Mouse (Mus musculus): Measurements from ENCODE around the gene Tmem33. TPM values are rescaled to one million over a fixed set of nuclear protein-coding genes. Genes with fewer than 3 reads are reported as not detected.

Gene Tmem33
- polyA plus RNA-seq (2012; rRNA removed), result 48.8 and 67.7 TPM in 2 replicates

DNA sequence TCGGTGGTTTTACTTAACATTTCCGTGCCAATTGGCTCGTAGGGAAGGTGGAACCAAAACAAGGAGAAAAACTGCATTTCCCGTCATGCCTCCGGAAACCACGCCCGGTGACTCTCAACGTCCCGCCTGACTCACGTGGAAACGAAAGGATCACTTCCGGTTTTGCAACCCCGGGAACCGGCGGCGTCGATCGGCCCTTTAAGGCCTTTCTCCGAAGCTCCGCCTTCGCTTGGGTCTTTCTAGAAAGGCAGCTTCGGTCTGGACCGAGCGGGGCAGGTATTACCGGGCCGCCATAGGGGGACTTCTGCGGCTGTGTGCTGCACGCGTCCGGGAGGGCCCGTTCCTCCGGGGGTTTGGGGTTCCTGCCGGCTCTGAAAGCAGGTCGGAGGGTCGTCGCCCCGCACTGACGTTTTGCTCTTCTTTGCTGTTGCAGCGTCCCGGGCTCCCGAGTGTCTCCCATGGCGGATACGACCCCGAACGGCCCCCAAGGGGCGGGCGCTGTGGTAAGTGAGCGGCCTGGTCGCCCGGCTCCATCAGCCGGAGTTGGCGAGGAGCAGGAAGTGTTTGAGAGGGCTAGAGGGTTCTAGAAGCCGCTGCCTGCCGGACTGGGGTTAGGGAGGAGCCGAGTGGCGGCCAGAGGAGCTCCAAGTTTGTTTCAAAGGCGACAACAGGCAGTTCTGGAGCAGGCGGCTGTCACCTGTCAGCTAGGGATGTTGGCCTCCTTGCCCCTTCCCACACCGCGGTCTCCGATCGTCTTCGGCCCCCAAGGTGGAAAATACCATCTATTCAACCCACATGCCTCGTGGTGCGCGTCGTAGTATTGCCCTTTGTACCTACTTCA lies at the start of gene Tmem33:
Tmem33 (plus strand) TSS at position 35 of the 841 bp plus-strand sequence.
- Histone ChIP-seq H3K27ac (ENCODE audit: insufficient read depth, low read length) (peak within 1 kb of the TSS; percentile 56; the same call in 1 of the 2 replicates), H3K4me3 (ENCODE audit: insufficient read depth, low read length) (peak within 1 kb of the TSS; percentile 56), H3K4me1 (ENCODE audit: control insufficient read depth, insufficient read depth, low read length) (peaks cover 2% of the 10 kb centered on the region; the same call in 1 of the 2 replicates)
- TF ChIP-seq CTCF (IDR thresholded peaks at IDR 0.05; ENCODE audit: extremely low read depth, insufficient read depth, low read length), result no peak
- peak; percentile 76 for TF ChIP-seq POLR2A (IDR thresholded peaks at IDR 0.05; ENCODE audit: extremely low read depth, insufficient read depth, low read length)

DNA sequence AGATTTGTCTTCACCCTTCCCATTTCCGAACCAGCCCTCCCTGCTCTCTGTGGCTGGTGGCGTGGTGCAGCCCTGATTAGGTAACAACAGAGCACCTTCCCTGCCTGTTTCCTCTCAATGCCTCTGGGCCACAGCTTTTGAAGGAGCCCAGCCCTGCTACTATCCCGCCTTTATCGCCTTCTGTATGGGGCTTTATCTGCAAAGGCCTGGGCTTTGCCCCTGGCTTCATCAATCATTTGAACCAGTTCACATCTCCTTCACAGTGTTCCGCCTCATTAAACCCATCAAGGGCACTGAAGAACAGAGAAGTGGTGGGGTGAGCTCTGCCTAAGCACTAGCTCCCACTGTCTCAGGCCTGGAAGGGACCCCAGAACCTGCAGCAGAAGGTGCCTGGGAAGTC lies 47.2 kb upstream of the Tmem33 start:
- Histone ChIP-seq H3K4me1 (ENCODE audit: control insufficient read depth, insufficient read depth, low read length) (no peaks in the 10 kb centered on the region), H3K27ac (ENCODE audit: insufficient read depth, low read length) (no peak overlapping the region), H3K4me3 (ENCODE audit: insufficient read depth, low read length) (no peak overlapping the region)
- TF ChIP-seq POLR2A (IDR thresholded peaks at IDR 0.05; ENCODE audit: extremely low read depth, insufficient read depth, low read length) (no peak), CTCF (IDR thresholded peaks at IDR 0.05; ENCODE audit: extremely low read depth, insufficient read depth, low read length) (no peak)

GRCm38 (mm10) chr5:67215121-67216030 lies 45.0 kb upstream of the Tmem33 start:
- H3K4me1 ChIP-seq (ENCODE audit: control insufficient read depth, insufficient read depth, low read length), result no peaks in the 10 kb centered on the region
- H3K4me3 ChIP-seq (ENCODE audit: insufficient read depth, low read length), result no peak overlapping the region
- no peak overlapping the region for H3K27ac ChIP-seq (ENCODE audit: insufficient read depth, low read length)
- TF ChIP-seq CTCF (IDR thresholded peaks at IDR 0.05; ENCODE audit: extremely low read depth, insufficient read depth, low read length) (no peak), POLR2A (IDR thresholded peaks at IDR 0.05; ENCODE audit: extremely low read depth, insufficient read depth, low read length) (no peak)

GRCm38 (mm10) chr5:67216031-67216778 lies 44.2 kb upstream of the Tmem33 start:
- H3K4me1 ChIP-seq (ENCODE audit: control insufficient read depth, insufficient read depth, low read length), result no peaks in the 10 kb centered on the region
- H3K4me3 ChIP-seq (ENCODE audit: insufficient read depth, low read length), result no peak overlapping the region
- no peak overlapping the region for H3K27ac ChIP-seq (ENCODE audit: insufficient read depth, low read length)
- TF ChIP-seq CTCF (IDR thresholded peaks at IDR 0.05; ENCODE audit: extremely low read depth, insufficient read depth, low read length) (no peak), POLR2A (IDR thresholded peaks at IDR 0.05; ENCODE audit: extremely low read depth, insufficient read depth, low read length) (no peak)

DNA sequence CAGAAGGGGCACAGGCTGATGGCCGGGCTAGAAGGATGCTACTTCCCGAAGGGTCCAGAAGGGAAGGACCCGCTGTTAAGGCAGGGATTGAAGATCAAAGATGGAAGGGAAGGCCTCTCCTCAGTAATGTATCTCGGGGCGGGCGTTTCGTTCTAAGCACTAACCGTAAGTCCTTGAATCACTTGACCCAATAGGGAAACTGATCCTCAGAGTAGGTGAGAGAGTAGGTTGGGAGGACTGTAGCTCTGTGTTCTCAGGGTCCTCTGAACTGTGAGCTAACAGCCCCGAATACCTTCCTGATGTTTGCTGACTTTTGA lies 43.6 kb upstream of the Tmem33 start:
- no peak overlapping the region for H3K4me3 ChIP-seq (ENCODE audit: insufficient read depth, low read length)
- TF ChIP-seq CTCF (IDR thresholded peaks at IDR 0.05; ENCODE audit: extremely low read depth, insufficient read depth, low read length), result no peak
- TF ChIP-seq POLR2A (IDR thresholded peaks at IDR 0.05; ENCODE audit: extremely low read depth, insufficient read depth, low read length), result no peak
- H3K27ac ChIP-seq (ENCODE audit: insufficient read depth, low read length), result no peak overlapping the region
- no peaks in the 10 kb centered on the region for H3K4me1 ChIP-seq (ENCODE audit: control insufficient read depth, insufficient read depth, low read length)

DNA sequence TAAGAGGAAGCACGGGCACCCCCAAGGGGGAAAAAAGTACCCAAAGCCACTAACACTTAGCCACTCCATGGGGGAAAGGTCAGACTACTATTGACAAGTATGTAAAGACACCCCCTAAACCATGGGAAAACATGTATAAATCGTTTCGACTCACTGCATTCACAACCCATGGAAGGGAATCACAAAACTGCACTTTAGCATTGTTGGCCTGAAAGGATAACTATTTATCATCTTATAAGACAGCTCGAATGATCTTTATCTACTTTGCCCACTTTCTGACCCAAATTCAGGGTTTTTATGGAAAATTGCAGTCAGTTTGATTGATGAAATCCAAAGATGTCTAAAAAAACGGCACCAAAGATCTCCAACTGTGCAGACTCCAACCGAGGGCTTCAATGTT lies 38.5 kb upstream of the Tmem33 start:
- Histone ChIP-seq H3K4me1 (ENCODE audit: control insufficient read depth, insufficient read depth, low read length) (no peaks in the 10 kb centered on the region), H3K27ac (ENCODE audit: insufficient read depth, low read length) (no peak overlapping the region), H3K4me3 (ENCODE audit: insufficient read depth, low read length) (no peak overlapping the region)
- TF ChIP-seq CTCF (IDR thresholded peaks at IDR 0.05; ENCODE audit: extremely low read depth, insufficient read depth, low read length) (no peak), POLR2A (IDR thresholded peaks at IDR 0.05; ENCODE audit: extremely low read depth, insufficient read depth, low read length) (no peak)

GRCm38 (mm10) chr5:67222440-67223390 lies 37.6 kb upstream of the Tmem33 start:
- H3K4me1 ChIP-seq (ENCODE audit: control insufficient read depth, insufficient read depth, low read length), result no peaks in the 10 kb centered on the region
- no peak for TF ChIP-seq CTCF (IDR thresholded peaks at IDR 0.05; ENCODE audit: extremely low read depth, insufficient read depth, low read length)
- no peak overlapping the region for H3K4me3 ChIP-seq (ENCODE audit: insufficient read depth, low read length)
- H3K27ac ChIP-seq (ENCODE audit: insufficient read depth, low read length), result no peak overlapping the region

DNA sequence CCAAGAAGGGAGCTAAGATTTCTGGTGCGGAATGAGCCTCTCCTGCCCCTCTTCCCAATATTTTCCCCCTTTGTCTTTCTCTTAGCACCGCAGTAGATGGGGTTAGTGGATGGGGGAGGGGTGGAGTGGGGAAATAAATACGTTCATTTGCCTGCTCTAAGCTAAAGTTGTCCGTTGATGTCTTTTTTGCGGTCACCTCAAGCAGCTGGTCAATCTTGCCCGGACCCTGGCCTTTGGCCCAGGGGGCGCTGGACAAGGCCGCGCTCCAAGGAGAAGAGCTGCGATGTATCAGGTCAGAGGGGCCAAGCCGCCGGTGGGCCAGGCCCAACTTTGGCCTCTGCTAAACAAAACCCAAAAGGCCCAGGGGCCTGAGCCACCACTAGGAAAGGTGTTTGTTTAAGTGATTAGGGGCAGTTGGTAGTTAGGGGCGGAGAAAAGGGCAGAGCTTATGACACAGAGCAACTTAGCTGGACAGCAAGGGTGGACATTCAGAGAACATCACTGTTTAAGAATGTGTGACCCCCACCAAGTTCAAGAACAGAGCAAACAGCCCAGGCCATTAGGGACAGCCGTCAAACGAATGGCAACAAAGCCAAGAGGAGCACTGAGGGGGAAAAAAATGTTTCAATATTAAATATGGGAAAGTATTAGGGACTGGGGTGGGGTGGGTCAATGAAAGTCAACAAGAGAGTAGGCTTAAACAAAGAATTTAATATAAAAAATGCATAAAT lies 36.8 kb upstream of the Tmem33 start:
- H3K4me3 ChIP-seq (ENCODE audit: insufficient read depth, low read length), result no peak overlapping the region
- H3K27ac ChIP-seq (ENCODE audit: insufficient read depth, low read length), result no peak overlapping the region
- no peak for TF ChIP-seq POLR2A (IDR thresholded peaks at IDR 0.05; ENCODE audit: extremely low read depth, insufficient read depth, low read length)
- TF ChIP-seq CTCF (IDR thresholded peaks at IDR 0.05; ENCODE audit: extremely low read depth, insufficient read depth, low read length), result no peak
- no peaks in the 10 kb centered on the region for H3K4me1 ChIP-seq (ENCODE audit: control insufficient read depth, insufficient read depth, low read length)

Measured in cortical plate, adult 2 months (tissue).